Mouse (Mus musculus) CH12.LX (cell line): ENCODE data around the gene U90926.

Experiments
- CHD1 ChIP-seq: IDR thresholded peaks from 2 replicates; pipeline ENCODE4 v1.6.1; 2012; ENCODE audit warnings: low read depth, low read length, improper control_type of control experiment, inconsistent platforms
- CTCF ChIP-seq, 2 experiments: IDR thresholded peaks in 1 of 2; conservative IDR thresholded peaks in 1 of 2; 2 replicates each; pipeline ENCODE4 v1.5.1; 2011 to 2012; ENCODE audit warnings: low read depth in 2 of 2, low read length in 2 of 2, improper control_type of control experiment in 1 of 2, inconsistent platforms in 1 of 2, mild to moderate bottlenecking in 1 of 2, moderate library complexity in 1 of 2
- E2F4 ChIP-seq: IDR thresholded peaks from 2 replicates; pipeline ENCODE4 v1.6.1; 2011; ENCODE audit warnings: low read depth, low read length, improper control_type of control experiment; ENCODE audit not compliant: insufficient replicate concordance
- ELF1 ChIP-seq: IDR thresholded peaks from 2 replicates; pipeline ENCODE4 v1.6.1; 2014; ENCODE audit warnings: low read depth, mild to moderate bottlenecking, inconsistent platforms, low read length, improper control_type of control experiment
- EP300 ChIP-seq: IDR thresholded peaks from 2 replicates; pipeline ENCODE4 v1.6.1; 2011; ENCODE audit warnings: low read length, improper control_type of control experiment
- JUND ChIP-seq: conservative IDR thresholded peaks from 2 replicates; pipeline ENCODE4 v1.6.1; 2011; ENCODE audit warnings: low read depth, low read length, improper control_type of control experiment
- MAX ChIP-seq: IDR thresholded peaks from 2 replicates; pipeline ENCODE4 v1.6.1; 2011; ENCODE audit warnings: low read length, improper control_type of control experiment
- MEF2A ChIP-seq: IDR thresholded peaks from 2 replicates; pipeline ENCODE4 v1.6.1; 2014; ENCODE audit warnings: low read depth, mild to moderate bottlenecking, inconsistent platforms, low read length, improper control_type of control experiment, borderline replicate concordance
- NELFE ChIP-seq: IDR thresholded peaks from 2 replicates; pipeline ENCODE4 v1.6.1; 2011; ENCODE audit warnings: low read depth, low read length, improper control_type of control experiment
- POLR2A ChIP-seq: IDR thresholded peaks from 2 replicates; pipeline ENCODE4 v1.6.1; 2011; ENCODE audit warnings: low read depth, mild to moderate bottlenecking, improper control_type of control experiment, low read length
- POLR2AphosphoS2 ChIP-seq: IDR thresholded peaks from 2 replicates; pipeline ENCODE4 v1.6.1; 2011; ENCODE audit warnings: low read depth, low read length, improper control_type of control experiment
- ZNF384 ChIP-seq: IDR thresholded peaks from 2 replicates; pipeline ENCODE4 v1.6.1; 2012; ENCODE audit warnings: low read depth, low read length, improper control_type of control experiment, inconsistent platforms

- TF ChIP-seq CTCF (conservative IDR thresholded peaks at IDR 0.05 in 1 of 2, IDR thresholded peaks at IDR 0.05 in 1 of 2; ENCODE audit: low read depth in 2 of 2, low read length in 2 of 2) (no peak), E2F4 (no peak), POLR2A (no peak), MAX (no peak), MEF2A (no peak), CHD1 (no peak), NELFE (no peak), EP300 (no peak), POLR2AphosphoS2 (no peak), ZNF384 (no peak), ELF1 (no peak), JUND (no peak)
Measured at GRCm38 (mm10) chr5:92215308-92215707, at the start of gene U90926.
